Mouse (Mus musculus): Measurements from ENCODE around the gene C1s1. TPM values are rescaled to one million over a fixed set of nuclear protein-coding genes. Genes with fewer than 3 reads are reported as not detected.
"Not testable (repeated sequence)": the region's sequence is repeated elsewhere in the genome, so short reads cannot be mapped to it uniquely, and the experiment has no call there.

Gene C1s1
- polyA plus RNA-seq, 1 experiment from 2014 or later, result 2.0 TPM

- not testable (repeated sequence) for ATAC-seq (ENCODE audit: insufficient number of reproducible peaks, insufficient read depth, low FRiP score, low read depth); H3K27me3 ChIP-seq (ENCODE audit: control insufficient read depth, insufficient read depth, low read length); H3K36me3 ChIP-seq (ENCODE audit: control insufficient read depth, insufficient read depth, low read length); H3K9ac ChIP-seq (replicated peaks; ENCODE audit: low read depth, low read length); H3K4me1 ChIP-seq (ENCODE audit: control insufficient read depth, insufficient read depth, low read length); H3K27ac ChIP-seq (ENCODE audit: low read length); H3K9me3 ChIP-seq (ENCODE audit: control insufficient read depth, low read depth, low read length); H3K4me2 ChIP-seq (replicated peaks; ENCODE audit: low read depth, low read length); H3K4me3 ChIP-seq (ENCODE audit: low read depth, low read length)
- 73% methylated on average over 8 of the region's 8 CpGs for WGBS
Measured at GRCm38 (mm10) chr6:124536125-124536829, 5.9 kb downstream of the C1s1 start.

GRCm38 (mm10) chr6:124531077-124531476 is 11.1 kb downstream of the C1s1 start:
- Histone ChIP-seq H3K4me1 (ENCODE audit: control insufficient read depth, insufficient read depth, low read length) (no peaks in the 10 kb centered on the region), H3K9ac (replicated peaks; ENCODE audit: low read depth, low read length) (no peak overlapping the region), H3K9me3 (ENCODE audit: control insufficient read depth, low read depth, low read length) (no peaks in the 10 kb centered on the region), H3K27me3 (ENCODE audit: control insufficient read depth, insufficient read depth, low read length) (no peaks in the 10 kb centered on the region), H3K4me3 (ENCODE audit: low read depth, low read length) (no peak overlapping the region), H3K4me2 (replicated peaks; ENCODE audit: low read depth, low read length) (no peak overlapping the region), H3K27ac (ENCODE audit: low read length) (no peak overlapping the region), H3K36me3 (ENCODE audit: control insufficient read depth, insufficient read depth, low read length) (no peaks in the 10 kb centered on the region)
- WGBS, result 83% methylated on average over 8 of the region's 8 CpGs
- ATAC-seq (ENCODE audit: insufficient number of reproducible peaks, insufficient read depth, low FRiP score, low read depth), result no peak

GRCm38 (mm10) chr6:124527881-124528280 is 14.3 kb downstream of the C1s1 start:
- WGBS, result 75% methylated on average over 3 of the region's 3 CpGs
- no peak for ATAC-seq (ENCODE audit: insufficient number of reproducible peaks, insufficient read depth, low FRiP score, low read depth)
- H3K4me1 ChIP-seq (ENCODE audit: control insufficient read depth, insufficient read depth, low read length), result no peaks in the 10 kb centered on the region
- no peak overlapping the region for H3K4me2 ChIP-seq (replicated peaks; ENCODE audit: low read depth, low read length)
- no peak overlapping the region for H3K27ac ChIP-seq (ENCODE audit: low read length)
- H3K27me3 ChIP-seq (ENCODE audit: control insufficient read depth, insufficient read depth, low read length), result no peaks in the 10 kb centered on the region
- H3K36me3 ChIP-seq (ENCODE audit: control insufficient read depth, insufficient read depth, low read length), result no peaks in the 10 kb centered on the region
- no peak overlapping the region for H3K4me3 ChIP-seq (ENCODE audit: low read depth, low read length)
- no peaks in the 10 kb centered on the region for H3K9me3 ChIP-seq (ENCODE audit: control insufficient read depth, low read depth, low read length)
- H3K9ac ChIP-seq (replicated peaks; ENCODE audit: low read depth, low read length), result no peak overlapping the region

GRCm38 (mm10) chr6:124522082-124522481 is 20.1 kb downstream of the C1s1 start:
- H3K9ac ChIP-seq (replicated peaks; ENCODE audit: low read depth, low read length); H3K36me3 ChIP-seq (ENCODE audit: control insufficient read depth, insufficient read depth, low read length); H3K4me3 ChIP-seq (ENCODE audit: low read depth, low read length); H3K27ac ChIP-seq (ENCODE audit: low read length); H3K9me3 ChIP-seq (ENCODE audit: control insufficient read depth, low read depth, low read length); H3K27me3 ChIP-seq (ENCODE audit: control insufficient read depth, insufficient read depth, low read length); ATAC-seq (ENCODE audit: insufficient number of reproducible peaks, insufficient read depth, low FRiP score, low read depth); H3K4me2 ChIP-seq (replicated peaks; ENCODE audit: low read depth, low read length); H3K4me1 ChIP-seq (ENCODE audit: control insufficient read depth, insufficient read depth, low read length): not testable (repeated sequence)
- WGBS, result 76% methylated on average over 7 of the region's 7 CpGs

- not testable (repeated sequence) for H3K27ac ChIP-seq (ENCODE audit: low read length)
Measured at GRCm38 (mm10) chr6:124517733-124518132, 24.4 kb downstream of the C1s1 start.

GRCm38 (mm10) chr6:124512355-124512836 is 29.8 kb downstream of the C1s1 start, which contains the start of gene C1ra:
C1ra (plus strand) TSS chr6:124512405.
- H3K9ac ChIP-seq (replicated peaks; ENCODE audit: low read depth, low read length), result no peak within 1 kb of the TSS
- no peaks in the 10 kb centered on the region for H3K4me1 ChIP-seq (ENCODE audit: control insufficient read depth, insufficient read depth, low read length)
- no peak within 1 kb of the TSS for H3K4me3 ChIP-seq (ENCODE audit: low read depth, low read length)
- no peak within 1 kb of the TSS for H3K27ac ChIP-seq (ENCODE audit: low read length)
- H3K36me3 ChIP-seq (ENCODE audit: control insufficient read depth, insufficient read depth, low read length), result no peaks in the 10 kb centered on the region
- peak within 1 kb of the TSS; percentile 41 for H3K4me2 ChIP-seq (replicated peaks; ENCODE audit: low read depth, low read length)
- WGBS, result 9% methylated on average over 6 of the region's 6 CpGs
- ATAC-seq (ENCODE audit: insufficient number of reproducible peaks, insufficient read depth, low FRiP score, low read depth), result no peak; the same call in 1 of the 2 replicates
- H3K9me3 ChIP-seq (ENCODE audit: control insufficient read depth, low read depth, low read length), result no peaks in the 10 kb centered on the region
- H3K27me3 ChIP-seq (ENCODE audit: control insufficient read depth, insufficient read depth, low read length), result no peaks in the 10 kb centered on the region

More at GRCm38 (mm10) chr6:124517733-124518132, 24.4 kb downstream of the C1s1 start:
- not testable (repeated sequence) for H3K4me2 ChIP-seq (replicated peaks; ENCODE audit: low read depth, low read length); H3K4me1 ChIP-seq (ENCODE audit: control insufficient read depth, insufficient read depth, low read length); H3K27me3 ChIP-seq (ENCODE audit: control insufficient read depth, insufficient read depth, low read length); H3K36me3 ChIP-seq (ENCODE audit: control insufficient read depth, insufficient read depth, low read length); H3K9ac ChIP-seq (replicated peaks; ENCODE audit: low read depth, low read length); H3K9me3 ChIP-seq (ENCODE audit: control insufficient read depth, low read depth, low read length); ATAC-seq (ENCODE audit: insufficient number of reproducible peaks, insufficient read depth, low FRiP score, low read depth); H3K4me3 ChIP-seq (ENCODE audit: low read depth, low read length)
- WGBS, result 98% methylated on average over 4 of the region's 4 CpGs

- Histone ChIP-seq H3K4me1 (ENCODE audit: control insufficient read depth, insufficient read depth, low read length) (no peaks in the 10 kb centered on the region), H3K4me2 (replicated peaks; ENCODE audit: low read depth, low read length) (no peak overlapping the region), H3K9me3 (ENCODE audit: control insufficient read depth, low read depth, low read length) (no peaks in the 10 kb centered on the region), H3K27ac (ENCODE audit: low read length) (no peak overlapping the region), H3K4me3 (ENCODE audit: low read depth, low read length) (no peak overlapping the region), H3K9ac (replicated peaks; ENCODE audit: low read depth, low read length) (no peak overlapping the region), H3K36me3 (ENCODE audit: control insufficient read depth, insufficient read depth, low read length) (no peaks in the 10 kb centered on the region), H3K27me3 (ENCODE audit: control insufficient read depth, insufficient read depth, low read length) (no peaks in the 10 kb centered on the region)
- ATAC-seq (ENCODE audit: insufficient number of reproducible peaks, insufficient read depth, low FRiP score, low read depth), result no peak
- 54% methylated on average over 6 of the region's 6 CpGs for WGBS
Measured at GRCm38 (mm10) chr6:124511936-124512335, 30.2 kb downstream of the C1s1 start.

GRCm38 (mm10) chr6:124509192-124509591 is 33.0 kb downstream of the C1s1 start:
- ATAC-seq (ENCODE audit: insufficient number of reproducible peaks, insufficient read depth, low FRiP score, low read depth); H3K4me1 ChIP-seq (ENCODE audit: control insufficient read depth, insufficient read depth, low read length); H3K36me3 ChIP-seq (ENCODE audit: control insufficient read depth, insufficient read depth, low read length); H3K27ac ChIP-seq (ENCODE audit: low read length); H3K27me3 ChIP-seq (ENCODE audit: control insufficient read depth, insufficient read depth, low read length); H3K4me2 ChIP-seq (replicated peaks; ENCODE audit: low read depth, low read length); H3K9ac ChIP-seq (replicated peaks; ENCODE audit: low read depth, low read length); H3K9me3 ChIP-seq (ENCODE audit: control insufficient read depth, low read depth, low read length); H3K4me3 ChIP-seq (ENCODE audit: low read depth, low read length): not testable (repeated sequence)
- 85% methylated on average over 5 of the region's 5 CpGs for WGBS

- Histone ChIP-seq H3K9ac (replicated peaks; ENCODE audit: low read depth, low read length) (no peak overlapping the region), H3K27me3 (ENCODE audit: control insufficient read depth, insufficient read depth, low read length) (no peaks in the 10 kb centered on the region), H3K36me3 (ENCODE audit: control insufficient read depth, insufficient read depth, low read length) (no peaks in the 10 kb centered on the region), H3K4me2 (replicated peaks; ENCODE audit: low read depth, low read length) (no peak overlapping the region), H3K4me3 (ENCODE audit: low read depth, low read length) (no peak overlapping the region), H3K4me1 (ENCODE audit: control insufficient read depth, insufficient read depth, low read length) (no peaks in the 10 kb centered on the region), H3K27ac (ENCODE audit: low read length) (no peak overlapping the region), H3K9me3 (ENCODE audit: control insufficient read depth, low read depth, low read length) (no peaks in the 10 kb centered on the region)
- no peak for ATAC-seq (ENCODE audit: insufficient number of reproducible peaks, insufficient read depth, low FRiP score, low read depth)
- 75% methylated on average over 10 of the region's 10 CpGs for WGBS
Measured at GRCm38 (mm10) chr6:124508292-124508691, 33.9 kb downstream of the C1s1 start.
